Mouse (Mus musculus): ENCODE data around the gene Acot2. TPM values are rescaled to one million over a fixed set of nuclear protein-coding genes. Genes with fewer than 3 reads are reported as not detected.

The Acot2 gene
- 1.3 TPM for polyA plus RNA-seq (2017; shearing (Covaris generic))

GRCm38 (mm10) chr12:83987583-83988441 is at the start of gene Acot2:
Acot2 (plus strand) TSS chr12:83987861.

GRCm38 (mm10) chr12:83950493-83950839 is 37.2 kb upstream of the Acot2 start, which contains the start of gene Riox1:
Riox1 (plus strand) TSS chr12:83950608.

GRCm38 (mm10) chr12:83984752-83985151 is 2.9 kb upstream of the Acot2 start, which contains the start of gene Heatr4:
Heatr4 (minus strand) TSS chr12:83984852.

GRCm38 (mm10) chr12:84009171-84009965 is 21.7 kb downstream of the Acot2 start, which contains the start of gene Acot1:
Acot1 (plus strand) TSS chr12:84009490.

GRCm38 (mm10) chr12:84038241-84038640 is 50.6 kb downstream of the Acot2 start, which contains the start of gene Acot4:
Acot4 (plus strand) TSS chr12:84038379.

GRCm38 (mm10) chr12:84038691-84039111 is 51.0 kb downstream of the Acot2 start, which contains the start of gene Gm49366:
Gm49366 (plus strand) TSS chr12:84038935.

Other genes starting within 250 kb of the Acot2 start
- not detected for gene Papln, start 224.2 kb upstream of the Acot2 start, polyA plus RNA-seq (2017; shearing (Covaris generic))
- 54.9 TPM for gene Numb, start 65.9 kb upstream of the Acot2 start, polyA plus RNA-seq (2017; shearing (Covaris generic))
- 1.3 TPM for gene Riox1, start 37.3 kb upstream of the Acot2 start, polyA plus RNA-seq (2017; shearing (Covaris generic))
- gene Heatr4, start 3.0 kb upstream of the Acot2 start, polyA plus RNA-seq (2017; shearing (Covaris generic)) = not detected
- not detected for gene Acot1, start 21.6 kb downstream of the Acot2 start, polyA plus RNA-seq (2017; shearing (Covaris generic))
- gene Acot4, start 50.5 kb downstream of the Acot2 start, polyA plus RNA-seq (2017; shearing (Covaris generic)) = 0.33 TPM
- not detected for gene Gm49366, start 51.1 kb downstream of the Acot2 start, polyA plus RNA-seq (2017; shearing (Covaris generic))
- gene Acot3, start 64.3 kb downstream of the Acot2 start, polyA plus RNA-seq (2017; shearing (Covaris generic)) = not detected
- gene Acot5, start 81.5 kb downstream of the Acot2 start, polyA plus RNA-seq (2017; shearing (Covaris generic)) = not detected
- gene Acot6, start 112.8 kb downstream of the Acot2 start, polyA plus RNA-seq (2017; shearing (Covaris generic)) = 0.40 TPM
- gene Dnal1, start 126.5 kb downstream of the Acot2 start, polyA plus RNA-seq (2017; shearing (Covaris generic)) = 0.20 TPM
- 0.22 TPM for gene Pnma1, start 160.6 kb downstream of the Acot2 start, polyA plus RNA-seq (2017; shearing (Covaris generic))
- gene Elmsan1, start 231.0 kb downstream of the Acot2 start, polyA plus RNA-seq (2017; shearing (Covaris generic)) = 29.9 TPM

Data from CD4-positive, CD25-positive, alpha-beta regulatory T cell, adult 9 weeks (primary cell).